Mouse (Mus musculus) forebrain, embryonic 11.5 days (tissue): ENCODE results near the gene Ing2. TPM values are rescaled to one million over a fixed set of nuclear protein-coding genes. Genes with fewer than 3 reads are reported as not detected.

Experiments used
- ATAC-seq: fragments of 200-750 bp; cut with Nextera tagmentation; replicated peaks from 2 replicates; pipeline ENCODE4 v1.8.0; 2017; ENCODE audit warnings: moderate TSS enrichment; ENCODE audit not compliant: low FRiP score
- DNase-seq: peaks from one replicate; pipeline ENCODE4 v3.0.0-alpha.2; 2017; ENCODE audit warnings: low spot score
- H3K27ac ChIP-seq: fragments of 300-500 bp; sonication (generic); 2 replicates; pipeline ENCODE4 v1.5.1; 2014; ENCODE audit warnings: low read depth, low read length
- H3K27me3 ChIP-seq: fragments of 300-500 bp; sonication (generic); 2 replicates; pipeline ENCODE4 v1.6.1; 2014; ENCODE audit warnings: mild to moderate bottlenecking, low read length, mixed read lengths; ENCODE audit not compliant: control insufficient read depth, insufficient read depth
- H3K36me3 ChIP-seq: fragments of 300-500 bp; sonication (generic); 2 replicates; pipeline ENCODE4 v1.6.1; 2014; ENCODE audit warnings: mild to moderate bottlenecking, low read length, moderate library complexity, mixed read lengths; ENCODE audit not compliant: control insufficient read depth, insufficient read depth
- H3K4me1 ChIP-seq: fragments of 300-500 bp; sonication (generic); replicated peaks from 2 replicates; pipeline ENCODE4 v1.6.1; 2014; ENCODE audit warnings: low read length, mixed read lengths; ENCODE audit not compliant: control insufficient read depth, insufficient read depth
- H3K4me2 ChIP-seq: fragments of 300-500 bp; sonication (generic); 2 replicates; pipeline ENCODE4 v1.6.1; 2014; ENCODE audit warnings: low read depth, mild to moderate bottlenecking, low read length, moderate library complexity, mixed read lengths; ENCODE audit not compliant: severe bottlenecking
- H3K4me3 ChIP-seq: fragments of 300-500 bp; sonication (generic); 2 replicates; pipeline ENCODE4 v1.5.1; 2014; ENCODE audit warnings: low read depth, low read length
- H3K9ac ChIP-seq: fragments of 300-500 bp; sonication (generic); 2 replicates; pipeline ENCODE4 v1.6.1; 2014; ENCODE audit warnings: low read length
- H3K9me3 ChIP-seq: fragments of 300-500 bp; sonication (generic); 2 replicates; pipeline ENCODE4 v1.6.1; 2016; ENCODE audit warnings: low read length, mixed read lengths; ENCODE audit not compliant: control insufficient read depth
- WGBS: fragments of 180-500 bp; shearing (Covaris S2); extraction: QIAGEN DNeasy Blood & Tissue Kit; methylation state at CpG from one replicate; pipeline ENCODE4 v1.1.7; 2014; 5-methylcytosine and 5-hydroxymethylcytosine counted together
- polyA plus RNA-seq: library from polyadenylated mRNA; unstranded; fragments of >200 nt; fragmentation: Nextera tagmentation; extraction: Ambion mirVana; gene quantifications from 2 replicates; pipeline ENCODE4 v1.2.1, GENCODE M21; 2014

The Ing2 gene
- polyA plus RNA-seq, 1 experiment from 2014 or later, result 10.6 TPM

- H3K36me3 ChIP-seq, result no peaks in the 10 kb centered on the region
- 89% methylated on average over 9 of the region's 9 CpGs for WGBS
- no peak overlapping the region for H3K9ac ChIP-seq
- no peak for ATAC-seq
- no peaks in the 10 kb centered on the region for H3K27me3 ChIP-seq
- no peaks in the 10 kb centered on the region for H3K4me1 ChIP-seq
- no peak overlapping the region for H3K4me2 ChIP-seq
- no peak overlapping the region for H3K27ac ChIP-seq
- DNase-seq, result no peak
- H3K4me3 ChIP-seq, result no peak overlapping the region
- no peaks in the 10 kb centered on the region; the same call in 1 of the 2 replicates for H3K9me3 ChIP-seq
Measured at GRCm38 (mm10) chr8:47649551-47649950, 25.8 kb downstream of the Ing2 start.

GRCm38 (mm10) chr8:47642514-47643064, 32.8 kb downstream of the Ing2 start:
- peak; percentile 75 for DNase-seq
- Histone ChIP-seq H3K36me3 (no peaks in the 10 kb centered on the region), H3K4me3 (no peak overlapping the region), H3K9ac (no peak overlapping the region), H3K9me3 (peaks cover 4% of the 10 kb centered on the region; the same call in 1 of the 2 replicates), H3K27me3 (no peaks in the 10 kb centered on the region), H3K4me2 (no peak overlapping the region), H3K27ac (peak overlapping the region; percentile 58; the same call in 1 of the 2 replicates), H3K4me1 (0 out of 2 replicates have a peak, but pooled peaks cover 3% of the 10 kb centered on the region)
- WGBS, result 37% methylated on average over 9 of the region's 9 CpGs
- peak; percentile 94 for ATAC-seq

- Histone ChIP-seq H3K4me3 (no peak overlapping the region), H3K4me2 (no peak overlapping the region), H3K27me3 (no peaks in the 10 kb centered on the region), H3K27ac (no peak overlapping the region), H3K4me1 (0 out of 2 replicates have a peak, but pooled peaks cover 5% of the 10 kb centered on the region), H3K36me3 (no peaks in the 10 kb centered on the region), H3K9ac (no peak overlapping the region), H3K9me3 (no peaks in the 10 kb centered on the region; the same call in 1 of the 2 replicates)
- ATAC-seq (no peak), DNase-seq (no peak)
- WGBS, result 70% methylated on average over 4 of the region's 4 CpGs
Measured at GRCm38 (mm10) chr8:47637152-47637551, 38.2 kb downstream of the Ing2 start.

DNA sequence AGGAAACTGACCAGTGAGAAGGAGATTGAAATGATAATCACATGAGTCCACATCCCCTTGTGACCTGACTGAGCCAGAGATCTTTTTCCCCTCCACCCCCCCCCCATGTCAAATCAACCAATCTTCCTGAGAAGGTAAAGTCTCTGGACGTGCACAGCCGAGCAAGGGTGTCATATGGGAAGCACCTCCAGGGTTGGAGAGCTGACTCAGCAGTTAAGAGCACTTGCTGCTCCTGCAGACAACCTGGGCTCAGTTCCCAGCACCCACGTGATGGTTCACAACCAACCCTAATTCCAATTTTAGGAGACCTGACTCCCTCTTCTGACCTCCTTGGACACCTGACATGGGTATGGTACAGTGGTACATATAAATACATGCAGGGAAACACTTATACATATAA, 39.3 kb downstream of the Ing2 start:
- WGBS, result 72% methylated on average over 3 of the region's 3 CpGs
- Histone ChIP-seq H3K4me3 (no peak overlapping the region), H3K36me3 (no peaks in the 10 kb centered on the region), H3K9ac (no peak overlapping the region), H3K4me1 (0 out of 2 replicates have a peak, but pooled peaks cover 2% of the 10 kb centered on the region), H3K9me3 (no peaks in the 10 kb centered on the region; the same call in 1 of the 2 replicates), H3K27me3 (no peaks in the 10 kb centered on the region), H3K4me2 (no peak overlapping the region), H3K27ac (no peak overlapping the region)
- DNase-seq, result no peak
- ATAC-seq, result no peak

DNA sequence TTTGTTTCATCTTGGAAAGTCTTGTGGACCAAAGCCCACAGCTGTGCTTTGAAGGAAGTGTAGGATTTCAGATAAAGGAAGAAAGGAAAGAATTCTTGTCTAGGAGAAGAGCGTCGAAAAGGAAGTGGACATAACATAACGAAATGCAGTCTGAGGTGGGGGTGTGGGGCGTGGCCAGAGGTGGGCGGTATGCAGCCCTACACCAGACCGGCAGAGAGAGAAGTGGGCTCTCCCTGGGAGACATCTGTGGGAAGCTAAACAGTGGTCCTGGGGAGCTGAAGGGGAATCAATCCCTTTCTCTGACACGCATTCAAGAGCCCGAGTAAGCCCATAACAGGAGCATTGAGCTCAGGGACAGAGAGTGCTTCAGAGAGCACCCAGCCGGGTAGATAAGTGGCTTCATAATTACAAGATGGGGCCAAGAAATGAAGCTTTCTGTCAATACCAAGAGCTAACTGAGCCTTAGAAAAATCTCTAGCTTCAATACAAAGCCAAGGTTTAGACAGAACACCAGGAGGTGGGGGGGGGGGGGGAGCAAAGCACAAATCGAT, 40.5 kb downstream of the Ing2 start:
- no peak for ATAC-seq
- Histone ChIP-seq H3K27ac (no peak overlapping the region), H3K4me3 (no peak overlapping the region), H3K4me2 (no peak overlapping the region), H3K9me3 (no peaks in the 10 kb centered on the region; the same call in 1 of the 2 replicates), H3K4me1 (0 out of 2 replicates have a peak, but pooled peaks cover 2% of the 10 kb centered on the region), H3K9ac (no peak overlapping the region), H3K36me3 (no peaks in the 10 kb centered on the region), H3K27me3 (no peaks in the 10 kb centered on the region)
- WGBS, result 46% methylated on average over 10 of the region's 10 CpGs
- no peak for DNase-seq

DNA sequence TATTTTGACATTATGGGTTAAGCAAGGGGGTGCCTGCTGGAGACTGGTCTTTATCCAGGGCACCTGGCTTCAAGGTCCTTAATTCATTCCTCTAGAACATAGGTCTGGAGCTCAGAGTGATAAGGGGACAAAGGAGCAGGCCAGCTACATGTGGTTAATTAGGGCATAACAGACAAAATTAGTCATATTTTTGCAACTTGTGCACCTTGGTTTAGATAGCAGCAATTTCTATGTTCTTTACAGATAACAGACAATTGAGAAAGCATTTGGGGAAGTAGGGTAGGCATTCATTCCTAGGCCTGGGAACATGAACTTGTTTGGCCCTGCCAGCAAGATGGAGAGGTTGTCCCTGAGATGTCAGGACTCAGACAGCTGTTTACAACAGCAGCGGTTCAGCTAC, 54.2 kb downstream of the Ing2 start:
- no peak overlapping the region for H3K9ac ChIP-seq
- H3K36me3 ChIP-seq, result no peaks in the 10 kb centered on the region
- no peak overlapping the region for H3K4me2 ChIP-seq
- WGBS, result 83% methylated on average over 1 of the region's 1 CpGs
- H3K27ac ChIP-seq, result no peak overlapping the region
- H3K4me1 ChIP-seq, result no peaks in the 10 kb centered on the region
- ATAC-seq, result no peak
- no peaks in the 10 kb centered on the region; the same call in 1 of the 2 replicates for H3K9me3 ChIP-seq
- no peak overlapping the region for H3K4me3 ChIP-seq
- no peaks in the 10 kb centered on the region for H3K27me3 ChIP-seq
- no peak for DNase-seq

Other genes starting within 250 kb of the Ing2 start
- gene Stox2, start 229.2 kb downstream of the Ing2 start, polyA plus RNA-seq, result 34.6 and 39.3 TPM in 2 replicates
- gene Trappc11, start 142.1 kb downstream of the Ing2 start, polyA plus RNA-seq, result 44.2 and 45.7 TPM in 2 replicates
- gene Rwdd4a, start 141.9 kb downstream of the Ing2 start, polyA plus RNA-seq, result 49.9 and 56.1 TPM in 2 replicates
- 45.7 and 46.3 TPM in 2 replicates for gene Cdkn2aip, start 38.4 kb upstream of the Ing2 start, polyA plus RNA-seq
- not detected in 2 replicates for gene Cldn24, start 146.6 kb upstream of the Ing2 start, polyA plus RNA-seq
- gene Cldn22, start 148.9 kb upstream of the Ing2 start, polyA plus RNA-seq, result not detected in 2 replicates